ENCODE assay signal across 10 mouse cellular contexts in genomic region chr6:95167668-95168227, GRCm38 (mm10). TPM values are rescaled to one million over a fixed set of nuclear protein-coding genes. Genes with fewer than 3 reads are reported as not detected.
DNase-seq lines count a peak whose midpoint lies in the region; ATAC-seq and TF ChIP-seq lines count a peak whose summit lies in the region.
"Had no signal": no experiment of that assay in that cellular context is flagged by ENCODE, and none has a peak within 500 bp of the region (broad histone marks: within the 10 kb centered on the region; RNA-seq: fewer than 3 reads in every experiment).

No protein-coding gene starts in this region.

- no peak overlapping the region for H3K9ac ChIP-seq in forebrain, embryonic 13.5 days
- H3K9ac ChIP-seq: lung, embryonic 15.5 days had no signal

- peak; percentile 90 for ATAC-seq in forebrain, embryonic 13.5 days

- H3K4me2 ChIP-seq in forebrain, embryonic 13.5 days: 0 out of 2 replicates have a peak overlapping the region, but pooled peaks have one; percentile 13
- H3K4me2 ChIP-seq: lung, embryonic 15.5 days had no signal

- H3K27me3 ChIP-seq in forebrain, embryonic 13.5 days: no peaks in the 10 kb centered on the region
- H3K27me3 ChIP-seq in midbrain, embryonic 10.5 days (ENCODE audit: low read depth, poor library complexity, severe bottlenecking): peaks cover 51% of the 10 kb centered on the region
- H3K27me3 ChIP-seq: lung, embryonic 15.5 days had no signal

- no peak for TF ChIP-seq POLR2A in brain, embryonic 14.5 days (IDR thresholded peaks at IDR 0.05; ENCODE audit: borderline replicate concordance, extremely low read depth, insufficient read depth, insufficient read length, poor library complexity, severe bottlenecking)

- no peaks in the 10 kb centered on the region for H3K9me3 ChIP-seq in forebrain, embryonic 13.5 days (replicated peaks)
- no peaks in the 10 kb centered on the region; the same call in 1 of the 2 replicates for H3K9me3 ChIP-seq in midbrain, embryonic 10.5 days (replicated peaks)
- H3K9me3 ChIP-seq: lung, embryonic 15.5 days had no signal

- TF ChIP-seq CTCF in brain, embryonic 14.5 days (IDR thresholded peaks at IDR 0.05; ENCODE audit: borderline replicate concordance, extremely low read depth, insufficient read depth, insufficient read length): no peak
- no peak for TF ChIP-seq CTCF in gastrocnemius, adult 2 months (IDR thresholded peaks at IDR 0.05)

- no peaks in the 10 kb centered on the region for H3K36me3 ChIP-seq in forebrain, embryonic 13.5 days (ENCODE audit: poor library complexity, severe bottlenecking)
- no peaks in the 10 kb centered on the region for H3K36me3 ChIP-seq in midbrain, embryonic 10.5 days
- H3K36me3 ChIP-seq: lung, embryonic 15.5 days had no signal

- peaks cover 23% of the 10 kb centered on the region for H3K4me1 ChIP-seq in forebrain, embryonic 13.5 days
- peaks cover 32% of the 10 kb centered on the region for H3K4me1 ChIP-seq in midbrain, embryonic 10.5 days
- H3K4me1 ChIP-seq: lung, embryonic 15.5 days had no signal

- intact Hi-C loops in gastrocnemius, adult 2 months (cut with DNase I): no loop called here

- peak; percentile 90 for DNase-seq in brain, embryonic 14.5 days (ENCODE audit: low read depth)
- DNase-seq in embryo, embryonic 10.5 days (ENCODE audit: low spot score): peak; percentile 45
- peak; percentile 26 for DNase-seq in midbrain, embryonic 10.5 days (ENCODE audit: low spot score)
- DNase-seq in gastrocnemius, adult 2 months: no peak
- DNase-seq in kidney, adult 9 months: no peak
- DNase-seq in urinary bladder, postnatal 14 days (ENCODE audit: low spot score): no peak
- DNase-seq: heart, adult 11 months; kidney, adult 18-20 months had no signal

- no peak overlapping the region for H3K4me3 ChIP-seq in forebrain, embryonic 13.5 days
- H3K4me3 ChIP-seq in midbrain, embryonic 10.5 days: no peak overlapping the region
- H3K4me3 ChIP-seq in gastrocnemius, adult 2 months: no peak overlapping the region
- H3K4me3 ChIP-seq: lung, embryonic 15.5 days had no signal

- 2% methylated on average over 5 of the region's 5 CpGs for WGBS in forebrain, embryonic 13.5 days
- 10% methylated on average over 5 of the region's 5 CpGs for WGBS in midbrain, embryonic 10.5 days

- peak overlapping the region; percentile 48; the same call in 1 of the 2 replicates for H3K27ac ChIP-seq in forebrain, embryonic 13.5 days
- peak overlapping the region; percentile 69 for H3K27ac ChIP-seq in midbrain, embryonic 10.5 days (replicated peaks)
- no peak overlapping the region for H3K27ac ChIP-seq in gastrocnemius, adult 2 months
- H3K27ac ChIP-seq: lung, embryonic 15.5 days had no signal

RNA-seq across cellular contexts. Expression of gene Kbtbd8, which starts 50.7 kb away (rescaled TPM):
- polyA plus RNA-seq in brain, embryonic 14.5 days (2012; rRNA removed): 3.3 and 3.5 TPM in 2 replicates
- 5.8 and 6.4 TPM in 2 replicates for polyA plus RNA-seq in forebrain, embryonic 13.5 days (2015; fragmentation: Nextera tagmentation; extraction: Ambion mirVana)
- polyA plus RNA-seq in midbrain, embryonic 10.5 days (2016; fragmentation: Nextera tagmentation; extraction: Ambion mirVana): 9.3 and 9.7 TPM in 2 replicates
- 1 to 10 TPM; 4.5 to 4.7 TPM for total RNA-seq in gastrocnemius, adult 2 months (2021)

Comparison
In these comparisons a context has a peak if more than half of its experiments do, and no peak if none do; other contexts are left out.
1. DNase-seq: peak in brain, embryonic 14.5 days (single experiment), embryo, embryonic 10.5 days (single experiment) and midbrain, embryonic 10.5 days (single experiment); none in gastrocnemius, adult 2 months (single experiment), kidney, adult 9 months (single experiment) and urinary bladder, postnatal 14 days (single experiment).